Mouse (Mus musculus): ENCODE data around the gene Lsm14a. TPM values are rescaled to one million over a fixed set of nuclear protein-coding genes. Genes with fewer than 3 reads are reported as not detected.

The Lsm14a gene
- 116 and 124 TPM in 2 replicates for polyA plus RNA-seq (2016; fragmentation: Nextera tagmentation; extraction: Ambion mirVana)

DNA sequence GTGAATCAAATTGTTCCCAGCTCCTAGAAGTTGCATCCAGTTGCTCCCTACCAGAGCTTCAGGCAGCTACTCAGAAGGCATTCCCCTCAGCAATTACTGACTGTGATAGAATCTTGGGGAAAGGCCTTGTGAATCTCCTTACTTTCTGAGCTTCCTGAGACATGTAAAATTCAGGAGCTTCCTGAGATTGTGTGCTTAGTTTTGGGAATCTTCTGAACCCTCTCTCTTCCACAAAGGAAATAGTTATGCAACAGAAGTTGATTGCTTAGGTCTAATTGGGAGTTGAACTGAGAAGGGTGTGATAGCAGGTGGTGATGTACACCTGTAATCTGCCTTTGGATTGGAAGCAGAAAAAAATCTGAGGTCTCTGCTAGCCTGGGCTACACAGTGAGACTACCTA is at the start of gene Lsm14a:
Lsm14a (minus strand) TSS at position 101 of the 400 bp plus-strand sequence.
- ATAC-seq (ENCODE audit: insufficient number of reproducible peaks, insufficient read depth, low FRiP score, low TSS enrichment, low read depth), result no peak
- Histone ChIP-seq H3K9ac (replicated peaks) (no peak within 1 kb of the TSS), H3K27ac (no peak within 1 kb of the TSS), H3K9me3 (no peaks in the 10 kb centered on the region), H3K36me3 (no peaks in the 10 kb centered on the region), H3K27me3 (no peaks in the 10 kb centered on the region), H3K4me3 (replicated peaks) (no peak within 1 kb of the TSS), H3K4me1 (replicated peaks) (peaks cover 9% of the 10 kb centered on the region), H3K4me2 (no peak within 1 kb of the TSS)

DNA sequence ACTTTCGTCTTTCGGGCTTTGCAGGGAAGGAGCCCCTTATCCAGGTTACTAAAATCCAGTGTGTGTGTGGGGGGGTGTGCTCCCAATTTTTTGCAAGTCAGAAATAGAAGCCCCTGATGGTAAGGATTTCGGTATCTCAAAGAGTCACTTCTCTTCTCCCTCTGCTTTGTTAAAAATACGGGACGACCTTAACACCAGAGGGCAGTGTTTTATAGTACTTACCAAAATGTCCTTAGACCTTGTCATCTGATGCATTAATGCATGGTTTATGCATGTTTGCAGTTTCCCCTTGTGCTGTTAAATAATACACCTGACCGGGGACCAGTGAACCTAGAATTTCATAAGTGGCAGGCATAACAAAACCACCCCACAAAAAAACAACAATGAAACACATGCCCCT is 45.8 kb upstream of the Lsm14a start:
- Histone ChIP-seq H3K4me1 (replicated peaks) (no peaks in the 10 kb centered on the region), H3K9me3 (no peaks in the 10 kb centered on the region), H3K4me3 (replicated peaks) (no peak overlapping the region), H3K27me3 (no peaks in the 10 kb centered on the region), H3K36me3 (no peaks in the 10 kb centered on the region), H3K4me2 (no peak overlapping the region), H3K27ac (no peak overlapping the region), H3K9ac (replicated peaks) (no peak overlapping the region)
- 39% methylated on average over 6 of the region's 6 CpGs for WGBS
- ATAC-seq (ENCODE audit: insufficient number of reproducible peaks, insufficient read depth, low FRiP score, low TSS enrichment, low read depth), result no peak

DNA sequence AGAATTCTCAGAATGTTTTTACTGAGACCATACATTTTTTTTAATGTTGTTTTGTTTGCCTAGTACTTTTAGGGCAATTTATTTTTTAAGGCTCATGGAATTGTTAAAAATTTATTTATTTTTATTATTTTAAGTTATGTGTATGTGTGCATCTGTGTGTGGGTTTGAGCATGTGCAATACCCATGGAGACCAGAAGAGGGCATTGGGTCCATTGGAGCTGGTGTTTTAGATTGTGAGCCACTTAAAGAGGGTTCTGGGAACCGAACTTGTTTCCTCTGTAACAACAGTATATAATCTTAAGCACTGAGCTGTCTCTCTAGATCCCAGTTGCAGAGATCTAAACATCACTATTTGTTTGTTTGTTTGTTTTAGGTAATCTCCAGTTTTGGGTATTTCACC is 40.5 kb upstream of the Lsm14a start:
- ATAC-seq (ENCODE audit: insufficient number of reproducible peaks, insufficient read depth, low FRiP score, low TSS enrichment, low read depth), result no peak
- Histone ChIP-seq H3K36me3 (no peaks in the 10 kb centered on the region), H3K4me1 (replicated peaks) (no peaks in the 10 kb centered on the region), H3K9me3 (no peaks in the 10 kb centered on the region), H3K9ac (replicated peaks) (no peak overlapping the region), H3K27me3 (no peaks in the 10 kb centered on the region), H3K27ac (no peak overlapping the region), H3K4me2 (no peak overlapping the region), H3K4me3 (replicated peaks) (no peak overlapping the region)
- 76% methylated on average over 1 of the region's 1 CpGs for WGBS

DNA sequence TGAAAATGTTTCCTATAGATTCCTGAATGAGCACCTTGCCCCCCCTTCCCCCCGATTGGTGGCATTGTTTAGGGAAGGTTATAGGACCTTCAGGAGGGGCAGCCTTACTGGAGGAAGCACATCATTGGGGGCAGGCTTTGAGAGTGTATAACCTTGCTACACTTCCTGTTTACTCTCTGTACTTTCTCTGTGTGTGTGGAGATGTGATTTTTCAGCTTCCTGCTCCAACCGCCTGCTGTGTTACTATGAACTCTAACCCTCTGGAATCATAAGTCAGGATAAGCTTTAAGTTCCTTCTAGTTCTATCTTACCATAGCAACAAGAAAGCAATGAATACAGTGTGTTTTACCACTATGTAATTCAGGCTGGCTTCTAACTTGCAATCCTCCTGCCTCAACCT is 28.1 kb upstream of the Lsm14a start:
- Histone ChIP-seq H3K36me3 (no peaks in the 10 kb centered on the region), H3K4me1 (replicated peaks) (no peaks in the 10 kb centered on the region), H3K9ac (replicated peaks) (no peak overlapping the region), H3K27ac (no peak overlapping the region), H3K4me2 (no peak overlapping the region), H3K9me3 (no peaks in the 10 kb centered on the region), H3K27me3 (no peaks in the 10 kb centered on the region), H3K4me3 (replicated peaks) (no peak overlapping the region)
- 83% methylated on average over 2 of the region's 2 CpGs for WGBS
- no peak for ATAC-seq (ENCODE audit: insufficient number of reproducible peaks, insufficient read depth, low FRiP score, low TSS enrichment, low read depth)

DNA sequence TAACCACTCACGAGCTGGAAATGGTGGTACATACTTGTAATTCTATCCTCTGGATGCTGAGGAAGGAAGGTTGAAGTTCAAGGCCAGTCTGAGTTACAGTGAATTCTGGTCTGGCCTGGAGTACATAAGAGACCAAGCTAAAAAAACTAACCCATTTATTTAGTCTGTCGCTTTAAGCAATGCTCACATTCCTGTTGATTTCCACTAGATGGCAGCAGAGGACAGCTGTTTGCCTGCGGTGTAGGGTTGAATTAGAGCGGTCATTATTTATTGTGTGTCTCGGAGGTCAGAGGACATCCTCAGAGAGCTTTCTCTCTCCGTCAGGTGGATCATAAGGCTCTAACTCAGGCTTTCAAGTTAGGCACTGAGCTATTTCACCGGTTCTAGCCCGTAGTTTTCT is 14.4 kb upstream of the Lsm14a start:
- Histone ChIP-seq H3K4me1 (replicated peaks) (no peaks in the 10 kb centered on the region), H3K4me3 (replicated peaks) (no peak overlapping the region), H3K4me2 (peak overlapping the region; percentile 36), H3K9ac (replicated peaks) (no peak overlapping the region), H3K9me3 (no peaks in the 10 kb centered on the region), H3K27ac (no peak overlapping the region), H3K27me3 (peaks cover 5% of the 10 kb centered on the region; the same call in 1 of the 2 replicates), H3K36me3 (no peaks in the 10 kb centered on the region)
- 8% methylated on average over 8 of the region's 8 CpGs for WGBS
- ATAC-seq (ENCODE audit: insufficient number of reproducible peaks, insufficient read depth, low FRiP score, low TSS enrichment, low read depth), result no peak

DNA sequence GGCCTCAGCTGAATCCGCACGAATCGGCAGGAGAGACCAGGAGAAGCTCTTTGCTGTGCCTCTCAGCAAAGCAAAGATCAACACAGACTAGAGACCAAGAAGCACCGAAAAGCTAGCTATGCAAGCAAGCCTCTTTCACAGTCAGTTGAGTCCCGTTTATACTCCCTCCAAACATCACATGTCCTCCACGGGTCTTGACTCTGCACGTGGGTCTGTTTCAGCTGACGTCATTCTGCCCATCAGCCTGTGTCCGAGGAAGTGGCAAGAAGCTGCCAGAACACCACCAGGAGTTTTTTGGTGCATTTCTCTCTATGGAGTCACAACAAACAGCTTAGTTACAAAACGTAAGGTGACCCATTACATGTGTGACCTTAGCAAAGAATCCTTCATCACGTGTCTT is 10.8 kb upstream of the Lsm14a start:
- Histone ChIP-seq H3K4me1 (replicated peaks) (no peaks in the 10 kb centered on the region), H3K36me3 (no peaks in the 10 kb centered on the region), H3K9me3 (no peaks in the 10 kb centered on the region), H3K4me2 (no peak overlapping the region), H3K4me3 (replicated peaks) (no peak overlapping the region), H3K9ac (replicated peaks) (no peak overlapping the region), H3K27ac (no peak overlapping the region), H3K27me3 (peaks cover 2% of the 10 kb centered on the region; the same call in 1 of the 2 replicates)
- 77% methylated on average over 11 of the region's 11 CpGs for WGBS
- no peak for ATAC-seq (ENCODE audit: insufficient number of reproducible peaks, insufficient read depth, low FRiP score, low TSS enrichment, low read depth)

DNA sequence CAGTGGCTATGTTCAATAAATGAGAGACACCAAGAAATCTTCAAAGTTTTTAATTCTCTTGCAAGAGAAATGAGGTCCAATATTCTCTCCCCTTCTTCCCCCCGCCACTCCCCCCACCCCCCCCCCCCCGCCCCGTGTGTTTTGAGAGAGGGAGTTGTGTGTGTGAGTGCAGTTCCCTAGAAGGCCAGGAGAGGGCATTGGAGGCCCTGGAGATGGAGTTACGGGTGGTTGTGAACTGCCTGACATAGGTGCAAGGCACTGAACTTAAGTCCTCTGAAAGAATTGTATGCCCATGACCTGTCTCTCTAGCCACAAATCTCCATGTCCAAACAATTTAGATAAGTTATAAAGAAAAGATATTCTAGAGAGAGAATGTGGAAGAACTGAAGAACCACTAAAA is 7.0 kb upstream of the Lsm14a start:
- Histone ChIP-seq H3K4me3 (replicated peaks) (no peak overlapping the region), H3K27me3 (no peaks in the 10 kb centered on the region), H3K9ac (replicated peaks) (no peak overlapping the region), H3K27ac (no peak overlapping the region), H3K4me2 (no peak overlapping the region), H3K36me3 (no peaks in the 10 kb centered on the region), H3K4me1 (replicated peaks) (no peaks in the 10 kb centered on the region), H3K9me3 (no peaks in the 10 kb centered on the region)
- 39% methylated on average over 2 of the region's 4 CpGs for WGBS
- ATAC-seq (ENCODE audit: insufficient number of reproducible peaks, insufficient read depth, low FRiP score, low TSS enrichment, low read depth), result no peak

DNA sequence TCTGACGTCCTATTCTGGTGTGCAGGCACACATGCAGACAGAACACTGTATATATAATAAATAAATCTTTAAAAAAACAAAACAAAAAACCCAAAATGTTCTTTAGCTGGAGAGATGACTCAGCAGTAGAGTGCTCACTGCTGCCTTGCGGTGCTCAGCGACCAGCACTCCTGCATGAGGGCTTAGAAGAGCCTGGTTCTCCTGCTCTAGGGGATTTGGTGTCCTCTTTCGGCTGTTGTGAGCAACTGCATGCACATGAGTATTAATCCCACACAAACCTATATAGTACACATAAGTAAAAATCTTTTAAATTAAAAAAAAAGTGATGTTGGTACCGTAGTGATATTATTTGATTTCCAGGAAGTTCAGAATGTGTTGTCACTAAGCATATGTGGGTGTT is 5.7 kb upstream of the Lsm14a start:
- ATAC-seq (ENCODE audit: insufficient number of reproducible peaks, insufficient read depth, low FRiP score, low TSS enrichment, low read depth), result no peak
- Histone ChIP-seq H3K27me3 (no peaks in the 10 kb centered on the region), H3K9me3 (no peaks in the 10 kb centered on the region), H3K4me1 (replicated peaks) (no peaks in the 10 kb centered on the region), H3K36me3 (no peaks in the 10 kb centered on the region), H3K4me2 (no peak overlapping the region), H3K27ac (no peak overlapping the region), H3K4me3 (replicated peaks) (no peak overlapping the region), H3K9ac (replicated peaks) (no peak overlapping the region)
- 80% methylated on average over 5 of the region's 5 CpGs for WGBS

DNA sequence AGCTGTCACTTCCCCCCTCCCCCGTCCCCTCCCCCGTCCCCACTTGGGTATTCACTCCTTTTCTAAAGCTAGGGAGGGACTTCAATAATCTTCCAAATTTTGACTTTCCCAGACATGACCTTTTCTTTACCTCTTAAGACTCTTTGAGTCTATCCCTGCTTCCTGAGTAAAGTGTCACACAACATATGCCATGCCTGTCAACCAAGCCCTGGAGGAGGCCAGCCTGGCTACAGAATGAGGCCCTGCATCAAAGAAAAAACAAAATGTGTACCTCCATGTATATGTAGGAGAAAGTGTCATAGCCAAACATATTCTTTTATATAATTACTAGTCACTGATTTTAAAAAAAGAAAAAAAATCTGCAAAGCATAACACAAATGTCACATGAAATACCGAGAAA is 3.7 kb upstream of the Lsm14a start:
- 75% methylated on average over 3 of the region's 3 CpGs for WGBS
- no peak for ATAC-seq (ENCODE audit: insufficient number of reproducible peaks, insufficient read depth, low FRiP score, low TSS enrichment, low read depth)
- Histone ChIP-seq H3K27me3 (no peaks in the 10 kb centered on the region), H3K4me2 (no peak overlapping the region), H3K36me3 (no peaks in the 10 kb centered on the region), H3K4me1 (replicated peaks) (no peaks in the 10 kb centered on the region), H3K9me3 (no peaks in the 10 kb centered on the region), H3K9ac (replicated peaks) (no peak overlapping the region), H3K27ac (no peak overlapping the region), H3K4me3 (replicated peaks) (no peak overlapping the region)

DNA sequence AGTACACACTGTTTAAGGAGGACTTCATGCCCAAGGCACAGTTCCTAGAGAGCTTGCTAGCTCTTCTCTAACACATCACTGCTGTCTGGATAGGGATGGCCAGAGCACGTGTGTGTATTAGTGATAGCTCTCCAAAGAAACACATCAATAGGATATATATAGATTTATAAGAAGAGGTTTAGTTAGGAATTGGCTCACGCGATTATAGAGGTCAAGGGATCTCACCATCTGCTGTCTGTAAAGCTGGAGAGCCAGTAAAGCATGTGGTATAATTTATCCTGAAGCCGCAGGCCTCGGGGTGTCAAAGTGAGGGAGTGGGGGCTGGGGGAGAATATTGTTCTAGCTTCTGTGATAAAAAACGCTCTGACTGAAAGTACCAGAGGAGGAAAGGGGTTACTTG is 2.6 kb upstream of the Lsm14a start:
- Histone ChIP-seq H3K9ac (replicated peaks) (no peak overlapping the region), H3K27me3 (no peaks in the 10 kb centered on the region), H3K4me2 (no peak overlapping the region), H3K4me1 (replicated peaks) (peaks cover 4% of the 10 kb centered on the region), H3K36me3 (no peaks in the 10 kb centered on the region), H3K9me3 (no peaks in the 10 kb centered on the region), H3K4me3 (replicated peaks) (no peak overlapping the region), H3K27ac (no peak overlapping the region)
- whole genome bisulfite sequencing, result 67% methylated on average over 6 of the region's 6 CpGs
- ATAC-seq (ENCODE audit: insufficient number of reproducible peaks, insufficient read depth, low FRiP score, low TSS enrichment, low read depth), result no peak

DNA sequence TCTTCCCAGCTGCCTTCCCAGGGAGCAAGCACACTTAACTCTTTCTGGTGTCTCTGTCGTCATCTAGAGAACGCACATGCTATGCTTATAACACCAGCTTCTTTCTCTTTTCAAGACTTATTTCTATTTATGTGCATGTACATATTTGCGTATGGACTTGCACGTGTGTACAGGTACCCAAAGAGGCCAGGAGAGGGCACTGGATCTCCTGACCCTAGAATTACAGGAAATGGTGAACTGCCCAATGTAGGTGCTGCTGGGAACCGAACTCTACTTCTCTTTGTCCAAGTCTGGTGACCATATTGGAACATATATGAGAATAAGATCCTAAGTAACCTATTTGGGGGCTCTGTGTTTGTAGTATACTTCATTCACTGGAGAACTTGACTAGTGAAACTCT is 1.5 kb upstream of the Lsm14a start:
- Histone ChIP-seq H3K4me2 (no peak overlapping the region), H3K9ac (replicated peaks) (no peak overlapping the region), H3K36me3 (no peaks in the 10 kb centered on the region), H3K27me3 (no peaks in the 10 kb centered on the region), H3K27ac (no peak overlapping the region), H3K4me1 (replicated peaks) (peaks cover 9% of the 10 kb centered on the region), H3K9me3 (no peaks in the 10 kb centered on the region), H3K4me3 (replicated peaks) (no peak overlapping the region)
- no peak for ATAC-seq (ENCODE audit: insufficient number of reproducible peaks, insufficient read depth, low FRiP score, low TSS enrichment, low read depth)
- WGBS, result 83% methylated on average over 5 of the region's 5 CpGs

DNA sequence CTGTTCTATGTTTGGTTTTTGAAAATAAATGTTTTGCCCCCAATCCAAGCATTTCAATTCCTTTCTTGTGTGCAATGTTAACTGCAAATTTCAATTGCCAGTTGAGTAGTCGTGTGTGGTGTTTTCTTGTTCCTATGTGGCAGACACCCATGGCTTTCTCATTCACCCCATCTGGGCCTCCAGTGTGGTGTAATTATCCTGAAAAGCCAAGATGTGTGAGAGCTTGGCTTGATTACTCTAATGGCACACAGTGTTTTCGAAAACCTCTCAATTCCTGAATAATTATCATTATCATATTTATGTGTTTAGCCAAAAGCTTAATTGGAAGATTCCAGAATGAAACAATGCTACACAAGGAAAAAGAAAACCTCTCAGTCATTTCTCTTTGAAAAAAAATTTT is 976 bp upstream of the Lsm14a start:
- no peak overlapping the region for H3K27ac ChIP-seq
- H3K4me2 ChIP-seq, result no peak overlapping the region
- WGBS, result 82% methylated on average over 2 of the region's 2 CpGs
- H3K9ac ChIP-seq (replicated peaks), result no peak overlapping the region
- no peaks in the 10 kb centered on the region for H3K9me3 ChIP-seq
- H3K4me1 ChIP-seq (replicated peaks), result peaks cover 9% of the 10 kb centered on the region
- H3K27me3 ChIP-seq, result no peaks in the 10 kb centered on the region
- no peak for ATAC-seq (ENCODE audit: insufficient number of reproducible peaks, insufficient read depth, low FRiP score, low TSS enrichment, low read depth)
- no peaks in the 10 kb centered on the region for H3K36me3 ChIP-seq
- no peak overlapping the region for H3K4me3 ChIP-seq (replicated peaks)

All from limb, embryonic 12.5 days (tissue).